Mouse (Mus musculus) adrenal gland, postnatal 4 days (tissue): ENCODE data around the gene Srp14. TPM values are rescaled to one million over a fixed set of nuclear protein-coding genes. Genes with fewer than 3 reads are reported as not detected.

ENCODE experiments used
- DNase-seq, 2 experiments: peaks; one replicate each; pipeline ENCODE4 v3.0.0; 2021 to 2022; ENCODE audit warnings: low spot score in 2 of 2, mixed read lengths in 2 of 2
- total RNA-seq, 2 experiments: library from RNA; stranded (reverse); gene quantifications; 2 replicates each; pipeline ENCODE4 v1.2.3; 2021

The Srp14 gene
- total RNA-seq, 2 experiments from 2014 or later = 143 to 152 TPM

GRCm38 (mm10) chr2:118442723-118443122 is 36.8 kb downstream of the Srp14 start:
- no peak for DNase-seq

- DNase-seq = no peak
Measured at GRCm38 (mm10) chr2:118442172-118442571, 37.3 kb downstream of the Srp14 start.

- no peak for DNase-seq
Measured at GRCm38 (mm10) chr2:118431589-118431988, 47.9 kb downstream of the Srp14 start.

- DNase-seq = no peak
Measured at GRCm38 (mm10) chr2:118430630-118431029, 48.9 kb downstream of the Srp14 start.

- DNase-seq = no peak
Measured at GRCm38 (mm10) chr2:118429297-118429696, 50.2 kb downstream of the Srp14 start.

- no peak for DNase-seq
Measured at GRCm38 (mm10) chr2:118428296-118428695, 51.2 kb downstream of the Srp14 start.

Other genes with a start within 250 kb of the Srp14 start
- gene Fsip1, start 222.7 kb downstream of the Srp14 start, total RNA-seq = 1 to 10 TPM in 1 of 2 experiments, under 1 TPM in 1; 0.54 to 1.4 TPM
- 1 to 10 TPM; 2.8 to 3.2 TPM for gene Gpr176, start 106.3 kb downstream of the Srp14 start, total RNA-seq
- gene Eif2ak4, start 91.1 kb downstream of the Srp14 start, total RNA-seq = 10 to 100 TPM; 25.1 to 29.5 TPM
- 10 to 100 TPM; 30.9 to 35.7 TPM for gene Bmf, start 70.0 kb upstream of the Srp14 start, total RNA-seq
- 10 to 100 TPM; 36.7 to 40.7 TPM for gene Bub1b, start 118.5 kb upstream of the Srp14 start, total RNA-seq
- 10 to 100 TPM; 13.8 to 16.3 TPM for gene Pak6, start 183.6 kb upstream of the Srp14 start, total RNA-seq
- under 1 TPM; 0.20 to 0.59 TPM for gene Ankrd63, start 224.3 kb upstream of the Srp14 start, total RNA-seq
- 1 to 10 TPM; 2.2 to 2.7 TPM for gene Plcb2, start 248.7 kb upstream of the Srp14 start, total RNA-seq